In genomic region chr9:64084661-64085399, GRCm38 (mm10) we compare ENCODE assay signal across 7 mouse cellular contexts. TPM values are rescaled to one million over a fixed set of nuclear protein-coding genes. Genes with fewer than 3 reads are reported as not detected.
DNase-seq lines count a peak whose midpoint lies in the region; ATAC-seq and TF ChIP-seq lines count a peak whose summit lies in the region.

No protein-coding gene starts in this region.

- H3K27me3 ChIP-seq in lung, embryonic 16.5 days (ENCODE audit: control insufficient read depth, insufficient read depth, low read depth, low read length) = no peaks in the 10 kb centered on the region
- no peaks in the 10 kb centered on the region for H3K27me3 ChIP-seq in small intestine, adult 2 months (ENCODE audit: control insufficient read depth, insufficient read depth, low read length)

- peak; percentile 68 for ATAC-seq in lung, embryonic 16.5 days (ENCODE audit: low read depth)

- no peaks in the 10 kb centered on the region for H3K9me3 ChIP-seq in lung, embryonic 16.5 days (ENCODE audit: control insufficient read depth, low read length)

- DNase-seq in Muller cell, postnatal 12 days (ENCODE audit: inconsistent ontology term) = peak; percentile 87
- peak; percentile 76 for DNase-seq in brain, embryonic 14.5 days (ENCODE audit: low read depth)
- DNase-seq in gastrocnemius, postnatal 4 days (ENCODE audit: low spot score in 2 of 2) = peak; percentile 43 to 56
- peak; percentile 40 for DNase-seq in kidney, adult 18-20 months
- no peak for DNase-seq in layer of hippocampus, adult 9-11 months

- TF ChIP-seq POLR2A in brain, embryonic 14.5 days (IDR thresholded peaks at IDR 0.05; ENCODE audit: borderline replicate concordance, extremely low read depth, insufficient read depth, insufficient read length, poor library complexity, severe bottlenecking) = no peak
- no peak for TF ChIP-seq POLR2A in small intestine, adult 2 months (IDR thresholded peaks at IDR 0.05; ENCODE audit: low read depth, low read length)

- H3K4me3 ChIP-seq in lung, embryonic 16.5 days (ENCODE audit: low read length) = peak overlapping the region; percentile 49
- H3K4me3 ChIP-seq in small intestine, adult 2 months (ENCODE audit: low read depth, low read length) = peak overlapping the region; percentile 53

- H3K27ac ChIP-seq in lung, embryonic 16.5 days (ENCODE audit: low read length) = peak overlapping the region; percentile 86
- peak overlapping the region; percentile 51 for H3K27ac ChIP-seq in small intestine, adult 2 months (ENCODE audit: insufficient read depth, low read depth, low read length)

- peak overlapping the region; percentile 78 for H3K9ac ChIP-seq in lung, embryonic 16.5 days (ENCODE audit: low read length)

- no peaks in the 10 kb centered on the region for H3K36me3 ChIP-seq in lung, embryonic 16.5 days (ENCODE audit: control insufficient read depth, insufficient read depth, low read length)
- H3K36me3 ChIP-seq in small intestine, adult 2 months (ENCODE audit: control insufficient read depth, insufficient read depth, low read length) = no peaks in the 10 kb centered on the region

- TF ChIP-seq CTCF in brain, embryonic 14.5 days (IDR thresholded peaks at IDR 0.05; ENCODE audit: borderline replicate concordance, extremely low read depth, insufficient read depth, insufficient read length) = no peak
- no peak for TF ChIP-seq CTCF in small intestine, adult 2 months (IDR thresholded peaks at IDR 0.05; ENCODE audit: extremely low read depth, insufficient read length, insufficient replicate concordance, low read depth, low read length)

- peak overlapping the region; percentile 80 for H3K4me2 ChIP-seq in lung, embryonic 16.5 days (ENCODE audit: low read depth, low read length)

- H3K4me1 ChIP-seq in lung, embryonic 16.5 days (replicated peaks; ENCODE audit: control insufficient read depth, insufficient read depth, low read length) = peaks cover 44% of the 10 kb centered on the region
- H3K4me1 ChIP-seq in small intestine, adult 2 months (ENCODE audit: control insufficient read depth, insufficient read depth, insufficient read length, low read length) = peaks cover 36% of the 10 kb centered on the region

- 2% methylated on average over 49 of the region's 49 CpGs for WGBS in lung, embryonic 16.5 days
- WGBS in small intestine, adult 2 months = 11% methylated on average over 49 of the region's 49 CpGs

RNA-seq across cellular contexts. Expression of gene Lctl, which starts 32.1 kb away (rescaled TPM):
- polyA plus RNA-seq in brain, embryonic 14.5 days (2012; rRNA removed) = not detected in 2 replicates
- total RNA-seq in gastrocnemius, postnatal 4 days (2021) = 1 to 10 TPM in 1 of 2 experiments, under 1 TPM in 1; 0.52 to 1.2 TPM
- polyA plus RNA-seq in lung, embryonic 16.5 days (2015; fragmentation: Nextera tagmentation; extraction: Ambion mirVana) = not detected in 2 replicates
- 0.17 and 0.98 TPM in 2 replicates for polyA plus RNA-seq in small intestine, adult 2 months (2012; rRNA removed)
